Mouse (Mus musculus) right cerebral cortex, postnatal 36 days (tissue): ENCODE measurements around the gene Zfp975.
"Not testable (repeated sequence)": the region's sequence is repeated elsewhere in the genome, so short reads cannot be mapped to it uniquely, and the experiment has no call there.

ENCODE experiments used
- DNase-seq, 2 experiments: peaks; one replicate each; pipeline ENCODE4 v3.0.0; 2022; ENCODE audit warnings: low spot score in 2 of 2, mixed read lengths in 1 of 2

The Zfp975 gene

GRCm38 (mm10) chr7:42692362-42693158, at the start of gene Zfp975:
TSS of gene Zfp975 (minus strand) at chr7:42692742.
- peak; percentile 83 to 89 for DNase-seq

DNA sequence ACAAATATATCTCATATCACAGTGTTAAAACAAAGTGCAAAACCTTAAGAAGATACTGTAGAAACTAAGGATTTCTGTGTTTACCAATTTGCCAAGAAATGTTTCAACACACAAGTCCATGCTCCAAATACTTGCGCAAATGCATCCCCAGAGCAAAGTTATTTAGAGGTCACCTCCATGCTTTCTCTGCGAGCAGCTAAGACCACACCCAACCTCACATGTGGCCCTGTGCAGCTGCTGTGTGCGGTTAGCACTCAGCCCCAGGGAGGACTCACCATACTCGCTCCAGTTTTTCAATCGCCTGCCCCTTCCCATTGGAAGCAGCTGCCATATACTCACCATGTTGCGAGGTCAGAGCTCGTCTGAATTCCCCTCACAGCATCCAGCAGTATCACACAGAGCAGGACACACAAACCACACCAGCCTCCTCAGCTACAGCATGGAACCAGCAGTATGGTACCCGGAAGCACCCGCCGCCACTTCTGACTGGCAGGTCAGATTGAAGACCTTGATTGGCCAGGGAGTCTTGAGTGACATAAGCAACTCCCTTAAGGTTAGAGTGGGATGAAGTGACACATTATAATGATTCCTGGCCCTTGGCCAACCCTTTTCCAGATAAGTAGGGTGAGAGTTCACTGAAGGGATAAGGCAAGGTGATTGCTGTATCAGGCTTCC, 46.1 kb upstream of the Zfp975 start:
- no peak for DNase-seq

GRCm38 (mm10) chr7:42726917-42727316, 34.4 kb upstream of the Zfp975 start, which contains the start of gene Gm17067:
TSS of gene Gm17067 (minus strand) at chr7:42727017.
- not testable (repeated sequence) for DNase-seq

DNA sequence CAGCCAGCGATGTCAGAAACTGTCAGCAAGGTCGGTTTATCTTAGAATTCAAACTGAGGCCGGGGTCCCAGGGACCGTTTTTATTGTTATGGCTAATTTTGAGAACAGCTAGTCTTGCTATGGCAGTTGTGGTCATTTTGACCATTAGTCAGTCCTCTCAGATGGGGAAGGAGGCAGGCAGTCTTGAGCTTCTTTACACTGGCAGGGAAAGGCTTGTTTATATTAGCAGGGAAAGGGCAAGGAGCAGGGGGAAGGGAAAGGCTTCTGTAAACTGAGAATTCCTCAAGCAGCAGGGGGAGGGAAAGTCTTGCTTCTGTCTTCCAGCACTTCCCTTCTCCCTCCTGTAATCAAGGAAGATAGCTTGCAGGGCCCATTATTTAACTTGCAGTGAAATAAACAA, 709 bp upstream of the Zfp975 start:
- not testable (repeated sequence) for DNase-seq

- not testable (repeated sequence) for DNase-seq
Observed at GRCm38 (mm10) chr7:42680081-42680480, 12.5 kb downstream of the Zfp975 start.

DNA sequence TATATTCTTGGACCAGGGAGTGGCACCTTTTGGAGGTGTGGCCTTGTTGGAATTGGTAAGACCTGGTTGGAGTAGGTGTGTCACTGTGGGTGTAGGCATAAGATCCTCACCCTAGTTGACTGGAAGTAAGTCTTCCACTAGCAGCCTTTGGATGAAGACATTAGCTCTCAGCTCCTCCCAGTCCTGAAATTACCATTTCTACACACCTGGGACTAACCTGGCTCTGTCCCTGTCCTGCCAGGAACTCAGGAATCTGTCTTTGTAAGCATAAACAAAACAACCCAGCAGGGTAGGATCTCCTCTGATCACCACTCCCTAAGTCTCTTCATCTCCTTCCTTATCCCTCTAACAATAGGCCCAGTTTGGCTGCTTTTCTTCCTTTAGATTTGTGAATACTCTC, 12.9 kb downstream of the Zfp975 start:
- not testable (repeated sequence) for DNase-seq

GRCm38 (mm10) chr7:42660140-42660539, 32.4 kb downstream of the Zfp975 start:
- DNase-seq, result not testable (repeated sequence)

DNA sequence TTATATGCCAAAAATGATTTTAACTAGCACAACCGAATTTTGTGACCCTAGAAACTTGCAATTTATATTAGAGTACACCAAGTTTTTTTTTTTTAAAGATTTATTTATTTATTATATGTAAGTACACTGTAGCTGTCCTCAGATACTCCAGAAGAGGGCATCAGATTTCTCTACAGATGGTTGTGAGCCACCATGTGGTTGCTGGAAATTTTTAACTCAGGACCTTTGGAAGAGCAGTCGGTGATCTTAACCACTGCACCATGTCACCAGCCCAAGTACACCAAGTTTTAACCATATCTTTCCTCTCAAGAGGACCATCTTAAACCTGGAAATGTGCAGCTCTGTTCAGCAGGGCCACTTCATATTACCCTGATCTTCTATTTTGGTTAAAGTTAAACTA, 37.3 kb downstream of the Zfp975 start:
- not testable (repeated sequence) for DNase-seq

GRCm38 (mm10) chr7:42643120-42643620, 49.4 kb downstream of the Zfp975 start:
- not testable (repeated sequence) for DNase-seq

GRCm38 (mm10) chr7:42642152-42643115, 50.1 kb downstream of the Zfp975 start, which contains the start of gene Zfp976:
TSS of gene Zfp976 (minus strand) at chr7:42642588.
- DNase-seq, result peak; percentile 29 to 56

DNA sequence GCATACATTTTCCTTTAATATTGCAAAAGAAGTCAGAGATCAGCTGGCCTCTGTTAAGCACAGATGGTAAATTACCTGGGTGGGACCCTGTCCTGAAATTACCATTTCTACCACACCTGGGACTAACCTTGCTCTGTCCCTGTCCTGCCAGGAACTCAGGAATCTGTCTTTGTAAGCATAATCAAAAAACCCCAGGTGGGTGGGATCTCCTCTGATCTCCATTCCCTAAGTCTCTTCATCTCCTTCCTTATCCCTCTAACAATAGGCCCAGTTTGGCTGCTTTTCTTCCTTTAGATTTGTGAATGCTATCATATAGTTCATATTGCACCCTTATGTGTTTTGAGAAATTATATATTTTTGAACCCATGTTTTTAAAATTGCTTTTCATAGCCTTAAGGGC, 61.5 kb downstream of the Zfp975 start:
- DNase-seq, result not testable (repeated sequence)
